Mouse (Mus musculus) megakaryocyte, embryonic 14.5 days (primary cell): ENCODE data around the gene Fdxacb1. TPM values are rescaled to one million over a fixed set of nuclear protein-coding genes. Genes with fewer than 3 reads are reported as not detected.

Experiments used
- H3K27me3 ChIP-seq: replicated peaks from 2 replicates; pipeline ENCODE3; 2012; ENCODE audit warnings: inconsistent platforms
- H3K36me3 ChIP-seq: replicated peaks from 2 replicates; pipeline ENCODE3; 2012; ENCODE audit warnings: low read length, inconsistent platforms, mixed read lengths
- H3K4me1 ChIP-seq: 2 replicates; pipeline ENCODE4 v1.6.1; 2012; ENCODE audit warnings: inconsistent platforms
- H3K4me3 ChIP-seq: replicated peaks from 2 replicates; pipeline ENCODE3; 2012; ENCODE audit warnings: moderate library complexity, mild to moderate bottlenecking, inconsistent platforms
- H3K9me3 ChIP-seq: 2 replicates; pipeline ENCODE4 v1.6.1; 2012; ENCODE audit warnings: inconsistent platforms
- FLI1 ChIP-seq: IDR thresholded peaks from 2 replicates; pipeline ENCODE4 v1.6.1; 2012; ENCODE audit warnings: low read length, inconsistent platforms, mixed read lengths
- GATA1 ChIP-seq: IDR thresholded peaks from 3 replicates; pipeline ENCODE4 v1.6.1; 2012; ENCODE audit warnings: mixed read lengths, low read length, inconsistent platforms, borderline replicate concordance
- polyA plus RNA-seq: library from polyadenylated mRNA; stranded (reverse); fragments of >175 nt; gene quantifications from 2 replicates; pipeline ENCODE4 v1.2.3, GENCODE M21; 2012; ENCODE audit warnings: low replicate concordance; ENCODE audit not compliant: insufficient read depth

Fdxacb1 gene
- polyA plus RNA-seq, 1 experiment = 0.38 TPM

GRCm38 (mm10) chr9:50798368-50798767 lies 30.3 kb downstream of the Fdxacb1 start:
- no peaks in the 10 kb centered on the region for H3K9me3 ChIP-seq
- H3K4me1 ChIP-seq = peaks cover 15% of the 10 kb centered on the region
- no peak overlapping the region for H3K4me3 ChIP-seq
- peaks cover 86% of the 10 kb centered on the region for H3K36me3 ChIP-seq
- no peak for TF ChIP-seq FLI1
- TF ChIP-seq GATA1 = no peak
- no peaks in the 10 kb centered on the region for H3K27me3 ChIP-seq

DNA sequence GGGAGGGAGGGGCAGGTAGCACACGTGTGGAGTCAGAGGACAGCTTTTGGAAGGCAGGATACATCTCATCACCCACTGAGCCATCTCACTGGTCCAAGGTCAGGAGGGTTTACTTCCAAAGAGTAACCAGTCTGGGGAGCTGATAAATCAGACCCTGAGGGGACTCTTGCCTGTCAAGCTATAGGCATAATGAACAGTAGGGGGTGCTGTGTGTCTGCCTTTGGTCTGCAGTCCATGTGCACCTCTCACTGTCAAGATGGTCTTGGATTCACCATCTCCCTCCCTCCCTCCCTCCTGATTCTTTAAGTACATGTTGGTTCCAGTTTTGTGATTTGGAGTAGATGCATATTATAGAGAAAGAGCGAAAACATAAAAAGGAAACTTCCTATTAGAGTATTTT lies 32.9 kb downstream of the Fdxacb1 start:
- Histone ChIP-seq H3K4me3 (no peak overlapping the region), H3K27me3 (no peaks in the 10 kb centered on the region), H3K36me3 (peaks cover 87% of the 10 kb centered on the region), H3K4me1 (peaks cover 36% of the 10 kb centered on the region), H3K9me3 (no peaks in the 10 kb centered on the region)
- no peak for TF ChIP-seq FLI1
- TF ChIP-seq GATA1 = no peak

DNA sequence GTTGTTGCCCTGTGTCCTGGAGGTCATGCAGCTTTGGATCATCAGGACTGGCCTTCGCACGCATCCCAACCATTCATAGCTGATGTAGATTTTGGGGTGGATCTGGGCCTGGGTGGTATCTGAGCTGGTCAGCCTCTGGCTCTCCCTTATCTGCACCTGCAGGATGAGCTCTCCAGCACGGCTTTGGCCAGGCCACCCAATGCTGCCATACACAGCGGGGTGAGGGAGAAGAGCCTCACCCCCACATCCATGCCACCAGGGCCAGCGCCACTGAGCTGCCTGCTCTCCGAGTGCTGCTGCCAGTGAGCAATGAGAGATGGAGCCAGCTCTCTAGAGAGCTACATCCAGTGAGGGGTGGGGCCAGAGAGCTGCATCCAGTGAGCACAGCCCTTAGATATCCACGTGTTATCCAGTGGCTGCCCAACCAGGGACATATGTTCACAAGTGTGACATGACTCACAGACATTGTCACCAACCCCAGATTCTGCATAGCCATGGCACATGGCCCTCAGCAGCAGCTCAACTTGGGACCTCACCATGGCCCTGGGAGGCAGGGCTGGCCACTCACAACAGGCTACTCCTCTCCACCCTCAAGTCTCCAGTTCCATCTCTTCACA lies 35.1 kb downstream of the Fdxacb1 start:
- H3K27me3 ChIP-seq = no peaks in the 10 kb centered on the region
- no peaks in the 10 kb centered on the region for H3K9me3 ChIP-seq
- peaks cover 50% of the 10 kb centered on the region for H3K4me1 ChIP-seq
- no peak for TF ChIP-seq FLI1
- TF ChIP-seq GATA1 = no peak
- peaks cover 93% of the 10 kb centered on the region for H3K36me3 ChIP-seq
- H3K4me3 ChIP-seq = no peak overlapping the region

DNA sequence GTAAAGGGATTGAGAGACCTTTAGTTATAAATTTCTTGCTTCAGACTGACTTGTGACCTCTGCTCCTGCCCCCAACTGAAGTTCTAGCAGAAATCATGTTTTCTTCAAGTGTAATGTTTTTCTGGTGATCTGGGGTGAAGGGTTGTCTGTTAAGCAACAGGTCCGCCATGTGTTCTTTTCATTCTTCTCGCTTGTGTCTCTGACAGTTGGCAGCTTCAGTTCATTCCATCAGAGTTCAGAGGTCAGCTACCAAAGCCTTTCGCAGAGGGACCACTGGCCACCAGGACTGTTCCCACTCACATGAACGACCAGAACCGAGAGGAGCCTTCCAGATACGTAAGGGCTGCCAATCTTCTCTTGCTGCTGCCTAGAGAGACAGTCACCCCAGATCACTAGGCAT lies 40.4 kb downstream of the Fdxacb1 start:
- no peaks in the 10 kb centered on the region for H3K9me3 ChIP-seq
- H3K4me3 ChIP-seq = no peak overlapping the region
- H3K36me3 ChIP-seq = peaks cover 85% of the 10 kb centered on the region
- no peaks in the 10 kb centered on the region for H3K27me3 ChIP-seq
- peaks cover 91% of the 10 kb centered on the region for H3K4me1 ChIP-seq
- TF ChIP-seq GATA1 (no peak), FLI1 (no peak)

- peaks cover 85% of the 10 kb centered on the region for H3K36me3 ChIP-seq
- no peaks in the 10 kb centered on the region for H3K27me3 ChIP-seq
- H3K4me3 ChIP-seq = no peak overlapping the region
- no peaks in the 10 kb centered on the region for H3K9me3 ChIP-seq
- TF ChIP-seq FLI1 (no peak), GATA1 (no peak)
- H3K4me1 ChIP-seq = peaks cover 91% of the 10 kb centered on the region
Measured at GRCm38 (mm10) chr9:50809146-50809545, 41.1 kb downstream of the Fdxacb1 start.

DNA sequence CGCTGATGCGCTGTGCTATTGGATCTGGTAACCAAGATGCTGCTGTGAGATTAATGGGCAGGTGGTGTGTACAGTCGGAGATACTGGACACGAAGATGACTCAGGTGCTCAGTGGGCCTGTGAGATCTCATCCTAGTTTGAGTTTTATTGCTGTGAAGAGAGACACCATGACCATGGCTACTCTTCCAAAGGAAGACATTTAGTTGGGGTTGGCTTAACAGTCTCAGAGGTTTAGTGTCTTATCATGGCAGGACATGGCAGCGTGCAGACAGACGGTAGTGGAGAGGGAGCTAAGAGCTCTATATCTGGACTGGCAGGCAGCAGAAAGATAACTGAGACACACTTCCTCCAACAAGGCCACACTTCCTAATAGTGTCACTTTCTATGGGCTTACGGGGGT lies 43.2 kb downstream of the Fdxacb1 start:
- Histone ChIP-seq H3K4me1 (peaks cover 75% of the 10 kb centered on the region), H3K4me3 (peak overlapping the region; percentile 59), H3K9me3 (no peaks in the 10 kb centered on the region), H3K27me3 (no peaks in the 10 kb centered on the region), H3K36me3 (peaks cover 80% of the 10 kb centered on the region)
- TF ChIP-seq GATA1 (peak; percentile 50; the same call in 1 of the 3 replicates), FLI1 (no peak)

GRCm38 (mm10) chr9:50811746-50812145 lies 43.7 kb downstream of the Fdxacb1 start:
- H3K4me1 ChIP-seq = peaks cover 73% of the 10 kb centered on the region
- TF ChIP-seq FLI1 (no peak), GATA1 (no peak)
- H3K9me3 ChIP-seq = no peaks in the 10 kb centered on the region
- peaks cover 80% of the 10 kb centered on the region for H3K36me3 ChIP-seq
- no peak overlapping the region for H3K4me3 ChIP-seq
- no peaks in the 10 kb centered on the region for H3K27me3 ChIP-seq

DNA sequence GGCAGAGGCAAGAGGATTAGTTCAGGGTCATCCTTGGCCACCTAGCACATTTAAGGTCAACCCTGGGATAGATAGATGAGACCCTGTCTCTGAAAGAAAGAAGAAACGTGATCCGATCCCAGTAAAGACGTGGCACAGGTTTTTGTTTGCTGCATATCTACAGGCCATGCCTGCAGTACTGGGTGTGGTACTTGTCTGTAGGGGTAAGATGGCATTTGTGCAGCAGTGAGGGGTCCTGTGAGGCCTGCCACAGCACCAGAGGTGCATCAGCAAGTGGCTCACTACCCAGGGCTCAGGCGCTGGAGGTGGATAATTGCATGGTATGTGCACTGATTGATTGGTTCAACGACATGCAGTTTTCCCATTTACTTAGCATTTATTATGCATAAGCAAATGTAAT lies 45.8 kb downstream of the Fdxacb1 start:
- H3K36me3 ChIP-seq = peaks cover 78% of the 10 kb centered on the region
- TF ChIP-seq FLI1 (no peak), GATA1 (no peak)
- H3K27me3 ChIP-seq = no peaks in the 10 kb centered on the region
- no peak overlapping the region for H3K4me3 ChIP-seq
- H3K9me3 ChIP-seq = no peaks in the 10 kb centered on the region
- H3K4me1 ChIP-seq = peaks cover 56% of the 10 kb centered on the region

DNA sequence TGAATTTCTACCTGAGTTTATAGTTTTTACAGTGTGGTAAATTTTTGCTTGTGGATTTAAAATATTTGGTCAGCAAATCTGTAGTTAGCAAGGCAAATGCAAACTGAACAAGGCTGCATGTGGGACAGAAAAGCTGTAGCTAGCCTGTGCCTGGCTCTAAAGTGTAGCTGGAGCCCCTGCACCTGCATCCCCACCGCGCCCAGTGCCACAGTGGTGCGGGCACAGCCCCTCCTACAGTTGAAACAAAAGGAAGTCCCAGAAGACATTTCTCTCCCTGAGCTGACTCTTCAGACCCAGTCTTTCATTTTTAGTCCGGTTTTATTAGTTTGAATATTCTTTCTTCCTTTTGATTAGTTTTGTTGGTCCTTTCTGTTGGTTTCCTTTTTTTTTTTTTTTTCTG lies 47.6 kb downstream of the Fdxacb1 start:
- Histone ChIP-seq H3K4me3 (no peak overlapping the region), H3K36me3 (peaks cover 74% of the 10 kb centered on the region), H3K4me1 (peaks cover 43% of the 10 kb centered on the region), H3K9me3 (no peaks in the 10 kb centered on the region), H3K27me3 (no peaks in the 10 kb centered on the region)
- TF ChIP-seq FLI1 (no peak), GATA1 (no peak)

- H3K4me3 ChIP-seq = no peak overlapping the region
- peaks cover 75% of the 10 kb centered on the region for H3K36me3 ChIP-seq
- H3K27me3 ChIP-seq = no peaks in the 10 kb centered on the region
- peaks cover 36% of the 10 kb centered on the region for H3K4me1 ChIP-seq
- H3K9me3 ChIP-seq = no peaks in the 10 kb centered on the region
- TF ChIP-seq GATA1 (no peak), FLI1 (no peak)
Measured at GRCm38 (mm10) chr9:50816512-50816911, 48.5 kb downstream of the Fdxacb1 start.

DNA sequence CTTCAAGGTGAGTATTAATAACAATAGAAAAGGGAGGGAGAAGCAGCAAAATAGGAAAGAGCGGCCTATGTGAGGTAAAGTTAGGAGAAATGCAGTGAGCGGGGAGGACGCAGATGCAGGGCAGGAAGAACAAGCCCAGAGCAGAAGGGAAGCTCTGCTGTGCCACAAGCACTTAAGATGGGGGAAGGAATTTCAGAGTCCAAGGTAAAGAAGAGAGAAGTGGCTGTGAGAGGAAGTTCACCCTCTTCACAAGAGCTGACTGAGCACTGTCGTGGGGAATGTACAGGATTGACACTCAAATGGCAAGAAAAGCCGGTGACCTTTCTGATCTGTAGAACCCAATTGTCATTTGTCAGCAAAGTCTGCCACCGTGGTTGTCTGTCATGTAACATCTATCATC lies 50.0 kb downstream of the Fdxacb1 start:
- H3K4me1 ChIP-seq = peaks cover 21% of the 10 kb centered on the region
- H3K9me3 ChIP-seq = no peaks in the 10 kb centered on the region
- TF ChIP-seq FLI1 = no peak
- TF ChIP-seq GATA1 = no peak
- H3K4me3 ChIP-seq = no peak overlapping the region
- H3K36me3 ChIP-seq = peaks cover 83% of the 10 kb centered on the region
- no peaks in the 10 kb centered on the region for H3K27me3 ChIP-seq
